In genomic region chr2:58357068-58357413, GRCm38 (mm10) we compare ENCODE assay signal across 8 mouse cellular contexts. TPM values are rescaled to one million over a fixed set of nuclear protein-coding genes. Genes with fewer than 3 reads are reported as not detected.
DNase-seq lines count a peak whose midpoint lies in the region; ATAC-seq lines count a peak whose summit lies in the region.

No protein-coding gene starts in this region.

- under 1% methylated on average over 7 of the region's 7 CpGs for WGBS in kidney, embryonic 15.5 days
- 1% methylated on average over 7 of the region's 7 CpGs for WGBS in intestine, embryonic 14.5 days
- 1% methylated on average over 7 of the region's 7 CpGs for whole genome bisulfite sequencing in midbrain, embryonic 14.5 days

- H3K9me3 ChIP-seq in kidney, embryonic 15.5 days (replicated peaks) = no peaks in the 10 kb centered on the region
- H3K9me3 ChIP-seq in intestine, embryonic 14.5 days (ENCODE audit: control insufficient read depth, low read length) = no peaks in the 10 kb centered on the region
- no peaks in the 10 kb centered on the region for H3K9me3 ChIP-seq in midbrain, embryonic 14.5 days (ENCODE audit: control insufficient read depth, low read length)

- peak overlapping the region; percentile 59 for H3K4me3 ChIP-seq in kidney, embryonic 15.5 days (replicated peaks)
- peak overlapping the region; percentile 56 for H3K4me3 ChIP-seq in intestine, embryonic 14.5 days (ENCODE audit: low read depth, low read length)
- peak overlapping the region; percentile 58 for H3K4me3 ChIP-seq in midbrain, embryonic 14.5 days (replicated peaks; ENCODE audit: low read depth, low read length)

- H3K9ac ChIP-seq in kidney, embryonic 15.5 days = peak overlapping the region; percentile 27; the same call in 1 of the 2 replicates
- H3K9ac ChIP-seq in intestine, embryonic 14.5 days (ENCODE audit: low read length) = peak overlapping the region; percentile 35
- H3K9ac ChIP-seq in midbrain, embryonic 14.5 days (replicated peaks; ENCODE audit: low read length) = peak overlapping the region; percentile 51

- H3K27ac ChIP-seq in kidney, embryonic 15.5 days = no peak overlapping the region
- H3K27ac ChIP-seq in intestine, embryonic 14.5 days (ENCODE audit: low read depth) = no peak overlapping the region
- H3K27ac ChIP-seq in midbrain, embryonic 14.5 days (replicated peaks; ENCODE audit: low read depth, low read length) = no peak overlapping the region

- peaks cover 12% of the 10 kb centered on the region for H3K4me1 ChIP-seq in kidney, embryonic 15.5 days
- H3K4me1 ChIP-seq in intestine, embryonic 14.5 days (replicated peaks; ENCODE audit: control insufficient read depth, insufficient read depth, low read length) = no peaks in the 10 kb centered on the region
- H3K4me1 ChIP-seq in midbrain, embryonic 14.5 days (ENCODE audit: control insufficient read depth, insufficient read depth, low read length) = peaks cover 7% of the 10 kb centered on the region; the same call in 1 of the 2 replicates

- peak overlapping the region; percentile 99 for H3K4me2 ChIP-seq in kidney, embryonic 15.5 days
- H3K4me2 ChIP-seq in intestine, embryonic 14.5 days (ENCODE audit: low read length) = peak overlapping the region; percentile 100
- H3K4me2 ChIP-seq in midbrain, embryonic 14.5 days (ENCODE audit: low read length) = peak overlapping the region; percentile 100

- no peaks in the 10 kb centered on the region for H3K36me3 ChIP-seq in kidney, embryonic 15.5 days
- no peaks in the 10 kb centered on the region for H3K36me3 ChIP-seq in intestine, embryonic 14.5 days (ENCODE audit: control insufficient read depth, insufficient read depth, low read length)
- no peaks in the 10 kb centered on the region for H3K36me3 ChIP-seq in midbrain, embryonic 14.5 days (ENCODE audit: control insufficient read depth, insufficient read depth, low read length)

- no peak for DNase-seq in kidney, adult 9 months
- peak; percentile 54 for DNase-seq in brain, adult 2 months (ENCODE audit: low read depth, low spot score)
- DNase-seq in embryo, embryonic 11 days = peak; percentile 19
- DNase-seq in intestine, embryonic 14.5 days (ENCODE audit: low spot score) = no peak
- DNase-seq in midbrain, embryonic 14.5 days = peak; percentile 31
- no peak for DNase-seq in kidney, postnatal 4 days

- ATAC-seq in kidney, embryonic 15.5 days (replicated peaks; ENCODE audit: low FRiP score) = peak; percentile 52
- peak; percentile 57; the same call in 1 of the 2 replicates for ATAC-seq in intestine, embryonic 14.5 days (replicated peaks; ENCODE audit: low FRiP score, low TSS enrichment, low read depth)
- peak; percentile 48; the same call in 1 of the 2 replicates for ATAC-seq in midbrain, embryonic 14.5 days (ENCODE audit: low FRiP score, low TSS enrichment)
- ATAC-seq in inflammation-experienced regulatory T-cells, adult 6 months = no peak

- peaks cover 28% of the 10 kb centered on the region for H3K27me3 ChIP-seq in kidney, embryonic 15.5 days
- H3K27me3 ChIP-seq in intestine, embryonic 14.5 days (replicated peaks; ENCODE audit: control insufficient read depth, insufficient read depth, low read length) = peaks cover 9% of the 10 kb centered on the region
- H3K27me3 ChIP-seq in midbrain, embryonic 14.5 days (ENCODE audit: control insufficient read depth, insufficient read depth, low read length) = peaks cover 4% of the 10 kb centered on the region; the same call in 1 of the 2 replicates

RNA-seq across cellular contexts. Expression of gene Acvr1c, which starts 0.7 kb away (rescaled TPM):
- 0.10 and 0.34 TPM in 2 replicates for polyA plus RNA-seq in kidney, embryonic 15.5 days (2015; fragmentation: Nextera tagmentation; extraction: Ambion mirVana)
- 0.75 and 1.3 TPM in 2 replicates for polyA plus RNA-seq in intestine, embryonic 14.5 days (2014; fragmentation: Nextera tagmentation; extraction: Ambion mirVana)
- 0.43 and 0.86 TPM in 2 replicates for polyA plus RNA-seq in midbrain, embryonic 14.5 days (2014; fragmentation: Nextera tagmentation; extraction: Ambion mirVana)
- under 1 TPM; 0.05 to 0.66 (median 0.62) TPM for polyA plus RNA-seq in inflammation-experienced regulatory T-cells, adult 6 months (2017; shearing (Covaris generic))

Comparison
In these comparisons a context has a peak if more than half of its experiments do, and no peak if none do; other contexts are left out.
1. DNase-seq: peak in brain, adult 2 months (single experiment), embryo, embryonic 11 days (single experiment) and midbrain, embryonic 14.5 days (single experiment); none in kidney, adult 9 months (single experiment), intestine, embryonic 14.5 days (single experiment) and kidney, postnatal 4 days (0 of 2).
2. Peak in every context shown above with its lines, with median percentiles within 50 percentile points of each other: H3K4me2 ChIP-seq, H3K4me3 ChIP-seq and H3K9ac ChIP-seq.